Mouse (Mus musculus) heart, embryonic 10.5 days (tissue): ENCODE data around the gene Atoh7. TPM values are rescaled to one million over a fixed set of nuclear protein-coding genes. Genes with fewer than 3 reads are reported as not detected.
A peak's percentile ranks its signal among the peaks of the same experiment; 100 is the strongest.
"Not testable (repeated sequence)": the region's sequence is repeated elsewhere in the genome, so short reads cannot be mapped to it uniquely, and the experiment has no call there.

Source experiments
- DNase-seq: peaks from one replicate; pipeline ENCODE4 v3.0.0-alpha.2; 2017; ENCODE audit warnings: low spot score
- H3K27ac ChIP-seq: fragments of 300-500 bp; sonication (generic); 2 replicates; pipeline ENCODE4 v1.5.1; 2016; ENCODE audit warnings: mild to moderate bottlenecking
- H3K27me3 ChIP-seq: fragments of 300-500 bp; sonication (generic); 2 replicates; pipeline ENCODE4 v1.6.1; 2016; ENCODE audit warnings: mild to moderate bottlenecking; ENCODE audit not compliant: poor library complexity, insufficient read depth, severe bottlenecking
- H3K36me3 ChIP-seq: fragments of 300-500 bp; sonication (generic); 2 replicates; pipeline ENCODE4 v1.6.1; 2016; ENCODE audit warnings: mild to moderate bottlenecking, moderate library complexity
- H3K4me1 ChIP-seq: fragments of 300-500 bp; sonication (generic); 2 replicates; pipeline ENCODE4 v1.6.1; 2016; ENCODE audit warnings: mild to moderate bottlenecking
- H3K4me3 ChIP-seq: fragments of 300-500 bp; sonication (generic); 2 replicates; pipeline ENCODE4 v1.5.1; 2016; ENCODE audit warnings: mild to moderate bottlenecking, moderate library complexity
- H3K9me3 ChIP-seq: fragments of 300-500 bp; sonication (generic); 2 replicates; pipeline ENCODE4 v1.6.1; 2016; ENCODE audit warnings: mild to moderate bottlenecking, moderate library complexity
- WGBS: fragments of 180-500 bp; shearing (Covaris S2); methylation state at CpG from one replicate; pipeline ENCODE4 v1.1.7; 2016; 5-methylcytosine and 5-hydroxymethylcytosine counted together
- polyA plus RNA-seq: library from polyadenylated mRNA; unstranded; fragments of >200 nt; fragmentation: Nextera tagmentation; extraction: Ambion mirVana; gene quantifications from 2 replicates; pipeline ENCODE4 v1.2.1, GENCODE M21; 2016

The Atoh7 gene
- polyA plus RNA-seq = not detected in 2 replicates

DNA sequence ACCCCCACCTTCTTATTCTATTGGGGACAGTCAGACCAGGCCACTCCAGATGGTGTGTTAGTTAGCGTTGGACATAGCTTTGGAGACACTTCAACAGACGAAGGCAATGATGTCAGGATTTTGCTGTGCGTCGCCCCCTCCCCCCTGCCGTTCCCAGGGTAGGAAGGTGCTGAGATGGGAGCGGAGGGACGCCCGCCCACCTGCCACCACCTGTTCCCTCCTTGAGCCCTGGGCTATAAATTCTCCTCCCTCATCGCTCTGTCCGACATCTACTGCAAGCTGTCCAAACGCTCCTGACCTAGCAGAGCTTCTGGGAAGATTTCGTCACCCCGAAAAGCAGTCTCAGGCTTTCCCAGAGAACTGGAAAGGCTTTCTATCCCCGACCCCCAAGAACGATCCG lies at the start of gene Atoh7:
Gene Atoh7, plus strand, starts transcription at position 131 of the 400 bp plus-strand sequence.
- Histone ChIP-seq H3K36me3 (no peaks in the 10 kb centered on the region), H3K4me3 (peak within 1 kb of the TSS; percentile 72), H3K4me1 (peaks cover 14% of the 10 kb centered on the region), H3K27ac (peak within 1 kb of the TSS; percentile 72), H3K9me3 (no peaks in the 10 kb centered on the region), H3K27me3 (peaks cover 70% of the 10 kb centered on the region)
- DNase-seq = no peak
- 10% methylated on average over 16 of the region's 16 CpGs for WGBS

DNA sequence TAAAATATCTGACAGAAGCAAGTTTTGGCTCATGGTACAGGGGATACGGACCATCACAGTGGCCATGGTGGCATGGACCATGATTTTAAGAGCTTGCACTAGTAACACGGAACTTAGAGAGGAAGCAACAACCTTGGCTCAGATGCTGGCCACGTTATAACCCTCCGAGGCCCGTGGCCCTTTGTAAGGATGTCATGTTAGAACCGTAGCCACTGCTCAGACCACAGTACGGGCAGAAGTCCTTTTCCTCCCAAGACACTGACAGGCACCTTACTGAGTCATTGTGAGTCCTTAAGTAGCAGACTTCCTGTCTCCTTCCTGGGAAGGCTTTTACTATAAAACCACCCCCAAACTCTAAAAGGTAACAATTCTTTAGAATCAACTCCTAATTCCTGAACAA lies 48.2 kb upstream of the Atoh7 start:
- Histone ChIP-seq H3K36me3 (no peaks in the 10 kb centered on the region), H3K27ac (no peak overlapping the region), H3K4me1 (peaks cover 11% of the 10 kb centered on the region; the same call in 1 of the 2 replicates), H3K9me3 (no peaks in the 10 kb centered on the region), H3K27me3 (no peaks in the 10 kb centered on the region), H3K4me3 (no peak overlapping the region)
- 82% methylated on average over 7 of the region's 7 CpGs for WGBS
- no peak for DNase-seq

DNA sequence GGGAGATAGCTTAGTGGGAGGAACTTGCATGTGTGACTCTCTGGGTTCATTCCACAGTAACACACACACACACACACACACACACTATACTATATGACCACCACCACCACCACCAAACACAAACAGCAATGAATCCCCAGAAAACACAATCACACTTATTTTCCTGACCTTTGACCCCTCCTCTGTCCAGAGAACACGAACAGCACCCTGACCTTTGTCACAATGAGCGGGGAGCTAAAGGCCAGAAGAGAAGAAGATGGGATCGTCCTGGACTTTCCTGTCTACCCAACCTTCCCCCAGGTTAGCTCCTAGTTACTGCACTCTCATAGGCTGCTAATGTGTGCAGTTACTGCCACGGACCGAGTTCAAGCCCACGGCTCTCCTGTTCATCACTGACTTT lies 47.4 kb upstream of the Atoh7 start:
- Histone ChIP-seq H3K9me3 (no peaks in the 10 kb centered on the region), H3K4me1 (peaks cover 14% of the 10 kb centered on the region; the same call in 1 of the 2 replicates), H3K27ac (no peak overlapping the region), H3K36me3 (no peaks in the 10 kb centered on the region), H3K4me3 (no peak overlapping the region), H3K27me3 (peaks cover 4% of the 10 kb centered on the region; the same call in 1 of the 2 replicates)
- 88% methylated on average over 6 of the region's 6 CpGs for WGBS
- DNase-seq = no peak

DNA sequence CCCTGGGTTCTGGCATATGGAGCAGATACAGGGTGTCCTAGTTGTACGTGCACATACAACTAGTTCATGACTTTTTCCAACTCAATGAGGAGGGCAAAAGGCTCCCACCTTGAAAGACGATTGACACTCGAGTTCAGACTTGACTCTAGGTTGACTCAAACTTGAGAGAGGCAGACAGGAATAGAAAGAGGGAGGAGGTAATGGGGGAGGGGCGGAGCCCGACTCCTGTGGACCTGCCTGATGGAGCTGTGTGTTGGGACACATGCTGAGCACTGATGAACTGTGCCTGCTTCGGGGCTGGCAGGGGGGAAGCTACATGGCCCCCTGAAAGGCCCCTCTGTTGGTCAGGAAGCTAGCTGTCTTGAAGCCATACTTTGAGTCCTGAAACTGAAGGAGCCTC lies 46.4 kb upstream of the Atoh7 start:
- peaks cover 6% of the 10 kb centered on the region for H3K27me3 ChIP-seq
- H3K9me3 ChIP-seq = no peaks in the 10 kb centered on the region
- peaks cover 22% of the 10 kb centered on the region for H3K4me1 ChIP-seq
- no peaks in the 10 kb centered on the region for H3K36me3 ChIP-seq
- WGBS = 50% methylated on average over 6 of the region's 6 CpGs
- H3K4me3 ChIP-seq = no peak overlapping the region
- H3K27ac ChIP-seq = no peak overlapping the region
- DNase-seq = no peak

DNA sequence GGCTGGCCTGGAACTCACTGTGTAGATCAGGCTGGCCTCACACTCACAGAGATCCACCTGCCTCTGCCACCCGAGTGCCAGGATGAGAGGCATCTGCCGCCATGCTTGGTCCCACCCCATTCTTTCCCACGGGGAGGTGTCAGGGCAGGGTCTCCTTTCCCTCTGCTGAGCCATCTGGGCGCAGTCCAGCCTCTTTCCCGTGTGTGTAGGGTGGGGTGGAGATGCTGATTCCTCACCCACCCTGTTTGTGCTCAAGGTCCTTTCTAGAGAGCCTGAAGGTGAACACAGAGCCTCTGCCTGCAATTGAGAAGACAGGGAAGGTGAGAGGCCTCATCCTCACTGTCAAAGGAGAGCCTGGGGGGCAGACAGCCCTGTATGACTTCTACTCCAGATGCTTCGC lies 45.4 kb upstream of the Atoh7 start:
- H3K36me3 ChIP-seq, H3K9me3 ChIP-seq, H3K4me3 ChIP-seq, H3K27ac ChIP-seq, DNase-seq: not testable (repeated sequence)
- 78% methylated on average over 6 of the region's 6 CpGs for WGBS
- Histone ChIP-seq H3K27me3 (peaks cover 13% of the 10 kb centered on the region), H3K4me1 (peaks cover 22% of the 10 kb centered on the region)

DNA sequence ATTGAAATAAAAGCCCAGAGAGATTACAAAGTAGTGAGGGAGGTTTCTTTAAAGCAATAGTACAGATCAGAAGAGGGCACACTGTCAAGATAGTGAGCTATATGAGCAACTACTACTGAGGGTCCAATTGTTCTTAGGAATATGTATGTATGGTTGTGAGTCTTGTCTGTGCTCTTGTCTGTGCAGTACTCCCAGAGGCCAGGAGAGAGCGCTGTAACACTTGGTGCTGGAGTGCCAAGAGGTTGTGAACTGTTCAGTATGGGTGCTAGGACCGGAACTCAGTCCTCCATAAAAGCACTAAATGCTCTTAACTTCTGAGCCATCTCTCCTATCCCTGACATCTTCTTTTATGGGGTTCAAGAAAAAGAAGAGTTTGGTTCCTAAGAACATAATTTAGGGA lies 44.9 kb upstream of the Atoh7 start:
- Histone ChIP-seq H3K4me1 (peaks cover 22% of the 10 kb centered on the region), H3K4me3 (no peak overlapping the region), H3K27ac (no peak overlapping the region), H3K36me3 (no peaks in the 10 kb centered on the region), H3K27me3 (peaks cover 13% of the 10 kb centered on the region), H3K9me3 (no peaks in the 10 kb centered on the region)
- WGBS = 68% methylated on average over 2 of the region's 2 CpGs
- DNase-seq = no peak

DNA sequence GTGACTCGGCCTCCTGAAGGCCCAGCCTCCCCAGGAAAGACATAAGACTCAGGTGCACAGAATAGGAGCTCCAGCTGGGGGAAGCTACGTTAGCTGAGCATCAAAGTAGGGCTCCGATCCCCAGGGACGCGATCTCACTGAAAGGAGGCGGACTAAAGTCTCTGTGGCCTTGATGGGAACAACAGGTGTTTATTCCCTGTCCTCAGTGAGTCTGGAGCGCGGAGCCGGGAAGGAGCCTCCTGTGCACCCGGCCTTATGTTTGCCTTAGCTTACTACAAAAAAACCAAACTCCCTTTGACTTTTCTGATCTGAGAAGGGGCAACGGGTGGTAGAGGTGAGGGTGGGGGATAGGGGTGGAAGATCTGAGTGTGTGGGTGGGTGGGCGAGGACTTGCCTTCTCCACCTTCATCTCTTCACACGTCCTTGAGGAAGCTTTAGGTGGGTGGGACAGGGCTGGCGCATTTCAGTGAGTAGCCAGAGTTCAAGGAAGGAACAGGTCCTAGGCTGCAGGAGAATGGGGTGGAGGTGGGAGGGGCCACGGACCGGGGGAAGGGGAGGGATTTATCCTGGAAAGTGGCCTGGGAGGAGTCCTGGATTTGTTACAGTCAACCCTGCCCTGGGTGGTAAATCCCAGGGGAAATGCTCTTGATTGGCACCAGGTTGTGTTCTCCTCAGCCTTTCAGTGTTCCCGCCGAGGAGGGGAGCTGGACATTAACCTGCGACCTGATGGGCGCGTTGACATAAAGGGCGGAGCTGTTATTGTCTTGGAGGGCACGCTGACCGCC lies 42.3 kb upstream of the Atoh7 start:
- WGBS = 31% methylated on average over 24 of the region's 24 CpGs
- Histone ChIP-seq H3K4me1 (peaks cover 22% of the 10 kb centered on the region), H3K27me3 (peaks cover 20% of the 10 kb centered on the region), H3K4me3 (peak overlapping the region; percentile 36), H3K36me3 (no peaks in the 10 kb centered on the region), H3K27ac (no peak overlapping the region), H3K9me3 (no peaks in the 10 kb centered on the region)
- peak; percentile 82 for DNase-seq

DNA sequence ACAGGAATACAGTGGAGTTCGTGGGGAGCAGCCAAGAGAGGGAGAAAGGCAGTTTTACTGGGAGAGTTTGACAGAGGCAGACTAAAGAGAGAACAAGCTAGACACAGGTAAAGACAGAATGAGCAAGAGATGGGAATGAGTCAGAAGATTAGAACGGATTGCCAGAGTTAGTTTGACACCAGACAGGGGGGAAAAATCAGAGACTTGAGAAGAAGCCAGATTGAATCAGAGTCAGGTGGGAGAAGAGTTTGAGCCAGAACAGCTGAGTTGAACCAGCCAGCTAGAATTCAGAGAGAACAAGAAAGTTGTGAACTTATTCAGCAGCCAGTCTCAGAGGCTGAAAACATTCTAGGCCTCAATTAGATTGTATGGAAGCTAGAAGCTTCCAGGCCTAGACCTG lies 39.6 kb upstream of the Atoh7 start, which contains the start of gene Pbld1:
Gene Pbld1, plus strand, starts transcription at position 301 of the 400 bp plus-strand sequence.
- no peak for DNase-seq
- H3K27me3 ChIP-seq = peaks cover 21% of the 10 kb centered on the region
- 85% methylated on average over 2 of the region's 2 CpGs for WGBS
- H3K9me3 ChIP-seq = no peaks in the 10 kb centered on the region
- H3K36me3 ChIP-seq = no peaks in the 10 kb centered on the region
- H3K27ac ChIP-seq = no peak within 1 kb of the TSS
- H3K4me3 ChIP-seq = no peak within 1 kb of the TSS
- H3K4me1 ChIP-seq = peaks cover 11% of the 10 kb centered on the region

DNA sequence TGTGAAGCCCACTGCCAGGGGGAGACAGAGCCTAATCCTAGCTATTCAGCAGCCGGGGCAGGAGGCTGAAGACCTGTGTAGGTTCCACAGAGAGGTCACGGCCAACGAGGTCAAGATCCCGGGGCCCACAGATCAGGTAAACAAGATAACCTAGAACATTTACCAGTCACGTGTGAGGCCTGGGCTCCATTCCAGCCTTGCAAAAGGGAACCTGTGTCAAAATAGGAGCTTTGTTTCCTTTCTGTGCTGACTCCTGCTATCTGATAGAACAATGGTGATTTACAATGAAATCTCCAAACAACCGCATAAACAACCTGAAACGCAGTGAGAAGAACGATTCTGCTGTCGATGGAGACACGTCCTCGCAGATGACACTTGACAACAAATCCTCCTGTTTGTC lies 39.0 kb upstream of the Atoh7 start:
- Histone ChIP-seq H3K4me1 (peaks cover 11% of the 10 kb centered on the region), H3K27ac (no peak overlapping the region), H3K4me3 (no peak overlapping the region), H3K27me3 (peaks cover 21% of the 10 kb centered on the region), H3K9me3 (no peaks in the 10 kb centered on the region), H3K36me3 (no peaks in the 10 kb centered on the region)
- WGBS = 64% methylated on average over 11 of the region's 11 CpGs
- no peak for DNase-seq

DNA sequence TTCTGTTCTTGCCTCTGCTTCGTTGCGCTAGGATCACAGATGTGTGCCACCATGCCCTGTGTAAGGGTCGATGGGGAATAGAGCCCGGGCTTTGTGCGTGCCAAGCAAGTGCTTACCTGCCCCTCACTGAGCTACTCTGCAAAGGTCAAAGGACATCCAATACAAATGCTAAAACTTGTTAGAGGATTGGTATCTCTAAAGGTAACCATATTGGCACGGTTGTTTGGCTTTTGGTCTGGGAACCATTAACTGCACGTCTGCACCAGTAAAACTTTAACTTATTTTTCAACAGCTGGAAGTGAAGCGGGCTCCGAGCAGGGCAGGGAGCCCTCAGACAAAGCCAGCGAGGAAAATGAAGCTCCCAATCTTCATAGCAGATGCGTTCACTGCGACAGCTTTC lies 38.2 kb upstream of the Atoh7 start:
- WGBS = 73% methylated on average over 12 of the region's 12 CpGs
- Histone ChIP-seq H3K4me3 (no peak overlapping the region), H3K4me1 (peaks cover 11% of the 10 kb centered on the region), H3K27me3 (peaks cover 21% of the 10 kb centered on the region), H3K27ac (no peak overlapping the region), H3K36me3 (no peaks in the 10 kb centered on the region), H3K9me3 (no peaks in the 10 kb centered on the region)
- DNase-seq = no peak

DNA sequence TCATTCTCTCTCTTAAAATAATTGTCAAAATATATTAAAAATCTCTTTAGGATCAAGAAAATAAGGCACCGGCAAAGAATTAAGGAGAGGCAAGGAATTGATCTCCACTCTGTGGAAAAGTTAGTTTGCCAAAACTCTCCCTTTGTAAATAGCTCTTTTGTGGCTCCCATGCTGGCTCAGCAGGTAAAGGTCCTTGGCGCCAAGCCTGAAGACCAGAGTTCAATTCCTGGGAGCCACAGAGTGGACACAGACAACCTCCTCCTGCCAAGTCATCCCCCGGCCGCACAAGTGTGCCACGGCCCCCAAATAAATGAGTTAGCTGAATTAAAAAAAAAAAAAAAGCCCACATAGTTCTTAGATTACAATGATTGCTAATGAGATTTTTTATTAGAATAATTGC lies 36.8 kb upstream of the Atoh7 start:
- no peak for DNase-seq
- H3K27me3 ChIP-seq = peaks cover 16% of the 10 kb centered on the region; the same call in 1 of the 2 replicates
- H3K27ac ChIP-seq = no peak overlapping the region
- H3K9me3 ChIP-seq = no peaks in the 10 kb centered on the region
- H3K4me1 ChIP-seq = peaks cover under 1% of the 10 kb centered on the region; the same call in 1 of the 2 replicates
- H3K36me3 ChIP-seq = no peaks in the 10 kb centered on the region
- H3K4me3 ChIP-seq = no peak overlapping the region
- WGBS = 87% methylated on average over 5 of the region's 5 CpGs

DNA sequence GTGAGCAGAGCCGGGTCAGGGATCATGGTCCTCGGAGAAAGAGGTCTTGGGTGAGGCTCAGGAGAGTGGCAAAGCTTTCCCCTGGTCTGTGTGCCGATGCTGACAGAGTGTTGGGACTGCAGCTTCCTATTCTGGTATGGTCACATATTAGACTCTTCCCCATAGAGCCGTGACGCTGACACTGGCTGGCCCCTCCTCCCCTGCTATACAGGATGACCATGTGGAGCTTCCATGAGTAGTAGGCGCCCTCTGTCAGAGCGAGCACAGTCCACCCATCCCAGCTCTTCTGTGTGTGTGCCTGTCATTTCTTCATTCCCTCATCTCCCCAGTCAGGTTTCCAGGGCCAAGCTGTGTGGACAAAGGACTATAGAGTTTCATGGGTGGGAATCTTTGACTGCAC lies 36.1 kb upstream of the Atoh7 start:
- Histone ChIP-seq H3K36me3 (no peaks in the 10 kb centered on the region), H3K27ac (no peak overlapping the region), H3K9me3 (no peaks in the 10 kb centered on the region), H3K4me1 (no peaks in the 10 kb centered on the region), H3K27me3 (peaks cover 11% of the 10 kb centered on the region; the same call in 1 of the 2 replicates), H3K4me3 (no peak overlapping the region)
- WGBS = 74% methylated on average over 7 of the region's 7 CpGs
- DNase-seq = no peak

DNA sequence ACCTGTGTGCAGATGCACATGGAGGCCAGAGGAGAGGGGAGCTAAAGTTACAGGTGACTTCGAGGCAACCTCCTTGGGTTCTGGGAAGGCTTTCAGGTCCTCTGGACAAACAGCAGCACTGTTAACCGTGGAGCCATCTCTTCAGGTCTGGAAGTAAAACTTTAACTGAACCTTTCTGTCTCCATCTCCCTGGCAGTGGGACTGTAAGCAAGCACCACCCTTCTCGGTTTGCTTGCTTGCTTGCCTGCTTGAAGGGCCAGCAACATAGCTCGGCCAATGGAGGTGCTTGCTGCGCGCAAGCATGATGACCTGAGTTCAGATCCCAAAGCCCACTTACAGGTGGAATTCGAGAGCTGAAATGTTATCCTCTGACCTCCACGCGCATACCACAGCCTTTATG lies 34.9 kb upstream of the Atoh7 start:
- H3K36me3 ChIP-seq = no peaks in the 10 kb centered on the region
- peaks cover 7% of the 10 kb centered on the region; the same call in 1 of the 2 replicates for H3K27me3 ChIP-seq
- no peaks in the 10 kb centered on the region for H3K9me3 ChIP-seq
- no peak for DNase-seq
- no peak overlapping the region for H3K4me3 ChIP-seq
- WGBS = 76% methylated on average over 9 of the region's 9 CpGs
- no peaks in the 10 kb centered on the region for H3K4me1 ChIP-seq
- H3K27ac ChIP-seq = no peak overlapping the region
